33 mouse cellular contexts compared by ENCODE assay signal in genomic region chr6:28447937-28448336, GRCm38 (mm10). TPM values are rescaled to one million over a fixed set of nuclear protein-coding genes. Genes with fewer than 3 reads are reported as not detected.
DNase-seq lines count a peak whose midpoint lies in the region; ATAC-seq and TF ChIP-seq lines count a peak whose summit lies in the region.
"Had no signal": no experiment of that assay in that cellular context is flagged by ENCODE, and none has a peak within 500 bp of the region (broad histone marks: within the 10 kb centered on the region; RNA-seq: fewer than 3 reads in every experiment).

No protein-coding gene starts in this region.

- no peak for TF ChIP-seq CTCF in midbrain, postnatal 0 days (IDR thresholded peaks at IDR 0.05)

- no peak for ATAC-seq in forebrain, embryonic 14.5 days
- ATAC-seq in forebrain, embryonic 12.5 days (ENCODE audit: low FRiP score): no peak
- ATAC-seq in midbrain, postnatal 0 days (ENCODE audit: low FRiP score): no peak
- ATAC-seq in midbrain, embryonic 13.5 days: no peak
- ATAC-seq: activated CD4-positive, CD25-positive, alpha-beta regulatory T cell, adult 4 months; forebrain, embryonic 13.5 days; intestine, embryonic 15.5 days had no signal

- no peak overlapping the region for H3K9ac ChIP-seq in forebrain, embryonic 14.5 days (ENCODE audit: low read length)
- no peak overlapping the region for H3K9ac ChIP-seq in forebrain, embryonic 12.5 days
- no peak overlapping the region for H3K9ac ChIP-seq in midbrain, postnatal 0 days (replicated peaks; ENCODE audit: low read length, poor library complexity, severe bottlenecking)
- H3K9ac ChIP-seq in midbrain, embryonic 13.5 days (replicated peaks): no peak overlapping the region
- H3K9ac ChIP-seq: embryonic facial prominence, embryonic 13.5 days; forebrain, embryonic 13.5 days; hindbrain, embryonic 12.5 days; intestine, embryonic 15.5 days had no signal

- peaks cover 2% of the 10 kb centered on the region; the same call in 1 of the 2 replicates for H3K4me1 ChIP-seq in forebrain, embryonic 14.5 days (ENCODE audit: control insufficient read depth, insufficient read depth, low read length)
- peaks cover 4% of the 10 kb centered on the region; the same call in 1 of the 2 replicates for H3K4me1 ChIP-seq in forebrain, embryonic 12.5 days
- no peaks in the 10 kb centered on the region for H3K4me1 ChIP-seq in midbrain, postnatal 0 days (ENCODE audit: insufficient read depth, low read length)
- 0 out of 2 replicates have a peak, but pooled peaks cover 4% of the 10 kb centered on the region for H3K4me1 ChIP-seq in midbrain, embryonic 13.5 days (replicated peaks)
- H3K4me1 ChIP-seq: hindbrain, embryonic 12.5 days; intestine, embryonic 15.5 days had no signal

- no peak overlapping the region for H3K4me3 ChIP-seq in forebrain, embryonic 14.5 days (ENCODE audit: low read depth, low read length)
- H3K4me3 ChIP-seq in forebrain, embryonic 12.5 days (replicated peaks): no peak overlapping the region
- H3K4me3 ChIP-seq in midbrain, postnatal 0 days (ENCODE audit: low read depth, low read length): no peak overlapping the region
- no peak overlapping the region for H3K4me3 ChIP-seq in midbrain, embryonic 13.5 days (replicated peaks)
- H3K4me3 ChIP-seq: embryonic facial prominence, embryonic 10.5 days; embryonic facial prominence, embryonic 13.5 days; erythroblast, embryonic 14.5 days; forebrain, embryonic 13.5 days; hindbrain, embryonic 12.5 days; intestine, embryonic 15.5 days had no signal

- no peak overlapping the region for H3K27ac ChIP-seq in forebrain, embryonic 14.5 days (ENCODE audit: low read depth, low read length)
- H3K27ac ChIP-seq in forebrain, embryonic 12.5 days: no peak overlapping the region
- no peak overlapping the region for H3K27ac ChIP-seq in midbrain, postnatal 0 days (ENCODE audit: low read depth, low read length)
- no peak overlapping the region for H3K27ac ChIP-seq in midbrain, embryonic 13.5 days
- H3K27ac ChIP-seq: embryonic facial prominence, embryonic 10.5 days; embryonic facial prominence, embryonic 13.5 days; forebrain, embryonic 13.5 days; hindbrain, embryonic 12.5 days; intestine, embryonic 15.5 days had no signal

- DNase-seq in forebrain, embryonic 14.5 days (ENCODE audit: low spot score): peak; percentile 6
- peak; percentile 36 for DNase-seq in heart, adult 11 months
- DNase-seq in heart, adult 18-20 months: no peak
- DNase-seq in midbrain, postnatal 0 days (ENCODE audit: low spot score): peak; percentile 13
- DNase-seq: adrenal gland, adult 8-10 months; adrenal gland, postnatal 25 days; cerebellum, adult 11 months; cerebellum, adult 2 months; cerebellum, postnatal 36 days; embryo, embryonic 11 days; gastrocnemius, postnatal 25 days; kidney, adult 11 months; kidney, adult 8-10 months had no signal

- H3K36me3 ChIP-seq in forebrain, embryonic 14.5 days (ENCODE audit: control insufficient read depth, insufficient read depth, low read length): no peaks in the 10 kb centered on the region
- no peaks in the 10 kb centered on the region for H3K36me3 ChIP-seq in forebrain, embryonic 12.5 days (replicated peaks)
- H3K36me3 ChIP-seq in midbrain, postnatal 0 days (ENCODE audit: insufficient read depth, low read length): no peaks in the 10 kb centered on the region
- H3K36me3 ChIP-seq in midbrain, embryonic 13.5 days: no peaks in the 10 kb centered on the region
- H3K36me3 ChIP-seq: embryonic facial prominence, embryonic 10.5 days; embryonic facial prominence, embryonic 13.5 days; hindbrain, embryonic 12.5 days; intestine, embryonic 15.5 days had no signal

- 66% methylated on average over 7 of the region's 7 CpGs for WGBS in forebrain, embryonic 14.5 days
- WGBS in forebrain, embryonic 12.5 days: 82% methylated on average over 7 of the region's 7 CpGs
- 67% methylated on average over 7 of the region's 7 CpGs for WGBS in midbrain, postnatal 0 days
- 80% methylated on average over 7 of the region's 7 CpGs for WGBS in midbrain, embryonic 13.5 days

- H3K27me3 ChIP-seq in forebrain, embryonic 14.5 days (replicated peaks; ENCODE audit: control insufficient read depth, insufficient read depth, low read length): peaks cover 15% of the 10 kb centered on the region
- peaks cover 35% of the 10 kb centered on the region for H3K27me3 ChIP-seq in forebrain, embryonic 12.5 days
- H3K27me3 ChIP-seq in midbrain, postnatal 0 days (ENCODE audit: insufficient read depth, low read length): peaks cover 25% of the 10 kb centered on the region
- H3K27me3 ChIP-seq in midbrain, embryonic 13.5 days: peaks cover 37% of the 10 kb centered on the region

- H3K9me3 ChIP-seq in forebrain, embryonic 14.5 days (replicated peaks; ENCODE audit: control insufficient read depth, low read length): no peaks in the 10 kb centered on the region
- no peaks in the 10 kb centered on the region for H3K9me3 ChIP-seq in forebrain, embryonic 12.5 days
- no peaks in the 10 kb centered on the region for H3K9me3 ChIP-seq in midbrain, postnatal 0 days (ENCODE audit: low read length)
- H3K9me3 ChIP-seq in midbrain, embryonic 13.5 days: no peaks in the 10 kb centered on the region
- H3K9me3 ChIP-seq: embryonic facial prominence, embryonic 10.5 days; embryonic facial prominence, embryonic 13.5 days; forebrain, embryonic 13.5 days; hindbrain, embryonic 12.5 days; intestine, embryonic 15.5 days had no signal

- no peak overlapping the region for H3K4me2 ChIP-seq in forebrain, embryonic 14.5 days (ENCODE audit: low read length)
- no peak overlapping the region for H3K4me2 ChIP-seq in forebrain, embryonic 12.5 days
- H3K4me2 ChIP-seq in midbrain, postnatal 0 days (ENCODE audit: low read depth, low read length, poor library complexity, severe bottlenecking): no peak overlapping the region
- H3K4me2 ChIP-seq in midbrain, embryonic 13.5 days (replicated peaks): no peak overlapping the region
- H3K4me2 ChIP-seq: embryonic facial prominence, embryonic 13.5 days; forebrain, embryonic 13.5 days; heart, embryonic 11.5 days; hindbrain, embryonic 12.5 days; intestine, embryonic 15.5 days had no signal

RNA-seq across cellular contexts. Expression of gene Pax4, which starts 1.2 kb away (rescaled TPM):
- 0.16 TPM in 1 of 2 replicates, not detected in the other for polyA plus RNA-seq in forebrain, embryonic 14.5 days (2014; fragmentation: Nextera tagmentation; extraction: Ambion mirVana)
- 0.14 TPM in 1 of 2 replicates, not detected in the other for polyA plus RNA-seq in forebrain, embryonic 12.5 days (2016; fragmentation: Nextera tagmentation; extraction: Ambion mirVana)
- not detected for total RNA-seq in heart, adult 18-20 months (2021)
- total RNA-seq in midbrain, postnatal 0 days (2014; rRNA removed): not detected in 2 replicates
- 0.37 TPM in 1 of 2 replicates, not detected in the other for polyA plus RNA-seq in midbrain, postnatal 0 days (2015; fragmentation: Nextera tagmentation; extraction: Ambion mirVana)
- not detected in 2 replicates for polyA plus RNA-seq in midbrain, embryonic 13.5 days (2015; fragmentation: Nextera tagmentation; extraction: Ambion mirVana)
- total RNA-seq: adrenal gland, adult 8-10 months; adrenal gland, postnatal 25 days; ES-E14; gastrocnemius, adult 8-10 months; gastrocnemius, postnatal 25 days; heart, adult 8-10 months; heart, postnatal 25 days; hematopoietic stem cell, adult 5-6 weeks had no signal
- polyA plus RNA-seq: activated CD4-positive, CD25-positive, alpha-beta regulatory T cell, adult 4 months; cerebellum, adult 2 months; embryonic facial prominence, embryonic 13.5 days; erythroblast, embryonic 14.5 days; forebrain, embryonic 13.5 days; frontal cortex, adult 2 months; gonadal fat pad, adult 2 months; heart, embryonic 11.5 days; heart, embryonic 14.5 days; heart, postnatal 0 days; hindbrain, embryonic 12.5 days had no signal

RNA-seq across cellular contexts. Expression of gene Gcc1, which starts 19.7 kb away (rescaled TPM):
- 7.2 and 9.7 TPM in 2 replicates for polyA plus RNA-seq in forebrain, embryonic 14.5 days (2014; fragmentation: Nextera tagmentation; extraction: Ambion mirVana)
- polyA plus RNA-seq in forebrain, embryonic 12.5 days (2016; fragmentation: Nextera tagmentation; extraction: Ambion mirVana): 14.8 and 16.2 TPM in 2 replicates
- 1 to 10 TPM; 8.6 to 9.4 TPM for total RNA-seq in heart, adult 18-20 months (2021)
- total RNA-seq in midbrain, postnatal 0 days (2014; rRNA removed): 11.2 and 14.6 TPM in 2 replicates
- polyA plus RNA-seq in midbrain, postnatal 0 days (2015; fragmentation: Nextera tagmentation; extraction: Ambion mirVana): 8.6 and 8.7 TPM in 2 replicates
- polyA plus RNA-seq in midbrain, embryonic 13.5 days (2015; fragmentation: Nextera tagmentation; extraction: Ambion mirVana): 13.2 and 14.2 TPM in 2 replicates

RNA-seq across cellular contexts. Expression of gene Fscn3, which starts 20.3 kb away (rescaled TPM):
- polyA plus RNA-seq in forebrain, embryonic 14.5 days (2014; fragmentation: Nextera tagmentation; extraction: Ambion mirVana): not detected in 2 replicates
- not detected in 2 replicates for polyA plus RNA-seq in forebrain, embryonic 12.5 days (2016; fragmentation: Nextera tagmentation; extraction: Ambion mirVana)
- not detected for total RNA-seq in heart, adult 18-20 months (2021)
- total RNA-seq in midbrain, postnatal 0 days (2014; rRNA removed): 0.19 TPM in 1 of 2 replicates, not detected in the other
- polyA plus RNA-seq in midbrain, postnatal 0 days (2015; fragmentation: Nextera tagmentation; extraction: Ambion mirVana): not detected in 2 replicates
- 0.16 TPM in 1 of 2 replicates, not detected in the other for polyA plus RNA-seq in midbrain, embryonic 13.5 days (2015; fragmentation: Nextera tagmentation; extraction: Ambion mirVana)
- total RNA-seq: adrenal gland, postnatal 25 days; ES-E14; gastrocnemius, adult 8-10 months; gastrocnemius, postnatal 25 days; heart, adult 8-10 months; heart, postnatal 25 days; hematopoietic stem cell, adult 5-6 weeks had no signal
- polyA plus RNA-seq: activated CD4-positive, CD25-positive, alpha-beta regulatory T cell, adult 4 months; cortical plate, adult 2 months; embryonic facial prominence, embryonic 10.5 days; embryonic facial prominence, embryonic 13.5 days; erythroblast, embryonic 14.5 days; forebrain, embryonic 13.5 days; heart, embryonic 11.5 days; heart, embryonic 14.5 days; heart, postnatal 0 days; hindbrain, embryonic 12.5 days; intestine, embryonic 15.5 days had no signal

RNA-seq across cellular contexts. Expression of gene Arf5, which starts 24.6 kb away (rescaled TPM):
- 407 and 420 TPM in 2 replicates for polyA plus RNA-seq in forebrain, embryonic 14.5 days (2014; fragmentation: Nextera tagmentation; extraction: Ambion mirVana)
- 288 and 291 TPM in 2 replicates for polyA plus RNA-seq in forebrain, embryonic 12.5 days (2016; fragmentation: Nextera tagmentation; extraction: Ambion mirVana)
- 100 to 1,000 TPM; 143 to 170 TPM for total RNA-seq in heart, adult 18-20 months (2021)
- 378 and 412 TPM in 2 replicates for total RNA-seq in midbrain, postnatal 0 days (2014; rRNA removed)
- 456 and 484 TPM in 2 replicates for polyA plus RNA-seq in midbrain, postnatal 0 days (2015; fragmentation: Nextera tagmentation; extraction: Ambion mirVana)
- polyA plus RNA-seq in midbrain, embryonic 13.5 days (2015; fragmentation: Nextera tagmentation; extraction: Ambion mirVana): 357 and 363 TPM in 2 replicates

RNA-seq across cellular contexts. Expression of gene Snd1, which starts 27.0 kb away (rescaled TPM):
- 67.9 and 80.0 TPM in 2 replicates for polyA plus RNA-seq in forebrain, embryonic 14.5 days (2014; fragmentation: Nextera tagmentation; extraction: Ambion mirVana)
- polyA plus RNA-seq in forebrain, embryonic 12.5 days (2016; fragmentation: Nextera tagmentation; extraction: Ambion mirVana): 104 and 109 TPM in 2 replicates
- total RNA-seq in heart, adult 18-20 months (2021): 10 to 100 TPM; 68.7 to 73.5 TPM
- total RNA-seq in midbrain, postnatal 0 days (2014; rRNA removed): 81.1 and 89.5 TPM in 2 replicates
- 70.6 and 73.3 TPM in 2 replicates for polyA plus RNA-seq in midbrain, postnatal 0 days (2015; fragmentation: Nextera tagmentation; extraction: Ambion mirVana)
- 82.4 and 86.5 TPM in 2 replicates for polyA plus RNA-seq in midbrain, embryonic 13.5 days (2015; fragmentation: Nextera tagmentation; extraction: Ambion mirVana)

Comparison
In these comparisons a context has a peak if more than half of its experiments do, and no peak if none do; other contexts are left out.
1. DNase-seq: peak in forebrain, embryonic 14.5 days (single experiment), heart, adult 11 months (single experiment) and midbrain, postnatal 0 days (single experiment); none in heart, adult 18-20 months (0 of 2).